Mouse (Mus musculus) lung, postnatal 0 days (tissue): ENCODE data around the gene Cnot4.

Experiments
- CTCF ChIP-seq: IDR thresholded peaks from 2 replicates; pipeline ENCODE4 v1.5.1; 2016; ENCODE audit warnings: antibody characterized with exemption, mild to moderate bottlenecking
- EP300 ChIP-seq: IDR thresholded peaks from 2 replicates; pipeline ENCODE4 v1.6.1; 2016; ENCODE audit warnings: antibody characterized with exemption, mild to moderate bottlenecking, control low read depth

- TF ChIP-seq EP300 (no peak), CTCF (no peak)
Measured at GRCm38 (mm10) chr6:35169250-35169649, 35.7 kb upstream of the Cnot4 start.
